Mouse (Mus musculus) embryonic facial prominence, embryonic 11.5 days (tissue): ENCODE data around the gene Ctnna2. TPM values are rescaled to one million over a fixed set of nuclear protein-coding genes. Genes with fewer than 3 reads are reported as not detected.

Experiments
- ATAC-seq: fragments of 200-750 bp; cut with Nextera tagmentation; replicated peaks from 2 replicates; pipeline ENCODE4 v1.8.0; 2017; ENCODE audit warnings: low read depth; ENCODE audit not compliant: insufficient number of reproducible peaks, low FRiP score, low TSS enrichment
- DNase-seq: peaks from one replicate; pipeline ENCODE4 v3.0.0-alpha.2; 2015; ENCODE audit warnings: low spot score
- H3K27ac ChIP-seq: fragments of 300-500 bp; sonication (generic); replicated peaks from 2 replicates; pipeline ENCODE4 v1.5.1; 2014; ENCODE audit warnings: mild to moderate bottlenecking, low read depth, low read length, control low read depth
- H3K27me3 ChIP-seq: fragments of 300-500 bp; sonication (generic); 2 replicates; pipeline ENCODE4 v1.6.1; 2014; ENCODE audit warnings: mild to moderate bottlenecking, low read length, moderate library complexity, mixed read lengths; ENCODE audit not compliant: control insufficient read depth, insufficient read depth
- H3K36me3 ChIP-seq: fragments of 300-500 bp; sonication (generic); replicated peaks from 2 replicates; pipeline ENCODE4 v1.6.1; 2014; ENCODE audit warnings: low read depth, mild to moderate bottlenecking, low read length, moderate library complexity, mixed read lengths; ENCODE audit not compliant: control insufficient read depth, insufficient read depth
- H3K4me1 ChIP-seq: fragments of 300-500 bp; sonication (generic); 2 replicates; pipeline ENCODE4 v1.6.1; 2014; ENCODE audit warnings: low read length, mixed read lengths; ENCODE audit not compliant: control insufficient read depth, insufficient read depth
- H3K4me2 ChIP-seq: fragments of 300-500 bp; sonication (generic); 2 replicates; pipeline ENCODE4 v1.6.1; 2014; ENCODE audit warnings: low read depth, mild to moderate bottlenecking, control low read depth, low read length, moderate library complexity
- H3K4me3 ChIP-seq: fragments of 300-500 bp; sonication (generic); 2 replicates; pipeline ENCODE4 v1.5.1; 2014; ENCODE audit warnings: low read depth, low read length, control low read depth
- H3K9ac ChIP-seq: fragments of 300-500 bp; sonication (generic); replicated peaks from 2 replicates; pipeline ENCODE4 v1.6.1; 2014; ENCODE audit warnings: mild to moderate bottlenecking, control low read depth, low read length
- H3K9me3 ChIP-seq: fragments of 300-500 bp; sonication (generic); replicated peaks from 2 replicates; pipeline ENCODE4 v1.6.1; 2016; ENCODE audit warnings: mild to moderate bottlenecking, low read length, inconsistent platforms, mixed read lengths; ENCODE audit not compliant: control insufficient read depth
- WGBS: fragments of 180-500 bp; shearing (Covaris S2); extraction: QIAGEN DNeasy Blood & Tissue Kit; methylation state at CpG from one replicate; pipeline ENCODE4 v1.1.7; 2014; 5-methylcytosine and 5-hydroxymethylcytosine counted together
- polyA plus RNA-seq: library from polyadenylated mRNA; unstranded; fragments of >200 nt; fragmentation: Nextera tagmentation; extraction: Ambion mirVana; gene quantifications from 2 replicates; pipeline ENCODE4 v1.2.1, GENCODE M21; 2014

The Ctnna2 gene
- polyA plus RNA-seq, 1 experiment from 2014 or later, result 13.7 TPM

DNA sequence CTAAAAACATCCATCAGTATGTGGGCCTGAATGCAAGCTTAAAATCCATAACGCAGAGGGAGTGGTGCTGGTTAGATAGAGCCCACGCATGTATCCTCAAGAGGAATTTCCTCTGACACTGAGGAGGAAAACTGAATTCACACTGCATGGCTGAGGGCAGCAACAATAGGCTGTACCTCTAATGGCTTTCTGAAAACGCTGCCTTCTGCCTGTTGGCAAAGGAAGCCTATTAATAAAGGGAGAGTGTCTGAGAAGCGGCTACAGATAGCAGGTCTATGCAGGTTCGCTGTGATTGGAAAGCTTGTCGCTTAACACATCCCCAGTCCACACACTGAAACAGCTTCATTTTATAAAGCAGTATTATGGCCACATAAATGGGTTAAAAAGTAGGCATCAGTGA, 688.1 kb downstream of the Ctnna2 start:
- H3K36me3 ChIP-seq, result no peaks in the 10 kb centered on the region
- no peaks in the 10 kb centered on the region for H3K4me1 ChIP-seq
- no peaks in the 10 kb centered on the region for H3K9me3 ChIP-seq
- no peaks in the 10 kb centered on the region for H3K27me3 ChIP-seq
- ATAC-seq (no peak), DNase-seq (no peak)
- no peak overlapping the region for H3K4me2 ChIP-seq
- no peak overlapping the region for H3K4me3 ChIP-seq
- no peak overlapping the region for H3K27ac ChIP-seq
- WGBS, result 80% methylated on average over 6 of the region's 6 CpGs
- no peak overlapping the region for H3K9ac ChIP-seq

- H3K27me3 ChIP-seq, result no peaks in the 10 kb centered on the region
- DNase-seq, result no peak
- H3K9me3 ChIP-seq, result no peaks in the 10 kb centered on the region
Measured at GRCm38 (mm10) chr6:77288402-77288801, 691.1 kb downstream of the Ctnna2 start.

DNA sequence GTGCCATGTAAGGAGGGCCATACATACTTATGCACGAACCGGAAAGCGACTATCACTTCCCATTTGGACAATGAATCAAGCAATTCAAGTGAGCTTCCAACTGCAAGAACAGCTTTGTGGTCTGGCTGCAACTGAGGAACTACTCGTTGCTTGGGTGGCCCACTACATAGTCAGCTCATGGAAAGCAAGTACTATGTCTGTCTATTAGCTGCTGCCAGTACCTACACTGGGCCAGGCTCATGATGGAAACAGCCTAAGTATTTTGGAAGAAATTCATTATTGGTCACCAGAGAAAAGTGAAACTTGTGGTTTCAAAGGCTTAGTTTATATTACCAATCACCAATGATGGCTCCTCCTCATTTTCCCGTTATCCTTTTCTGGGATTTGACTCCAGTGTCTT, 693.2 kb downstream of the Ctnna2 start:
- Histone ChIP-seq H3K27ac (no peak overlapping the region), H3K9ac (no peak overlapping the region), H3K4me1 (no peaks in the 10 kb centered on the region), H3K4me2 (no peak overlapping the region), H3K36me3 (no peaks in the 10 kb centered on the region), H3K27me3 (no peaks in the 10 kb centered on the region), H3K9me3 (no peaks in the 10 kb centered on the region), H3K4me3 (no peak overlapping the region)
- 88% methylated on average over 5 of the region's 5 CpGs for WGBS
- DNase-seq (no peak), ATAC-seq (no peak)

More at GRCm38 (mm10) chr6:77288402-77288801, 691.1 kb downstream of the Ctnna2 start:
- Histone ChIP-seq H3K27ac (no peak overlapping the region), H3K4me1 (no peaks in the 10 kb centered on the region), H3K4me2 (no peak overlapping the region), H3K9ac (no peak overlapping the region), H3K36me3 (no peaks in the 10 kb centered on the region), H3K4me3 (no peak overlapping the region)
- ATAC-seq, result no peak

DNA sequence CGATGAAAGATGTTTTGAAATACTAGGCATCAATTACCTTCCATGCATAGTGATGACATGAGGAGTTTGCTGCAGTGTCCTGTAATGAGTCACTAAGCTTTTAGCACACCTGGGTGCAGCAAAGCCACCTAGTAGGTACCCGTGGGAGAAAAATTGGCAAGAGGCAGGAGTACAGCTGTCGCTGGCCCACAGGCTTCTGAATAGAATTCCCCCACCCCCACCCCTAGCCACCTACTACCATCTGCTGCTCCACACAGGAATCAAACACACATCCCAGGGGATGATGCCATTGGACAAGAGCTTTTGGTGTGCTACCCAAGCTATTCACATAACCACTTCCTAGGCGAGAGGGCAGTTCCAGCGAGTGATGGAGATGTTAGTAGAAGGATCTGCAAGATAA, 700.7 kb downstream of the Ctnna2 start:
- H3K4me3 ChIP-seq, result no peak overlapping the region
- H3K9me3 ChIP-seq, result no peaks in the 10 kb centered on the region
- H3K4me2 ChIP-seq, result no peak overlapping the region
- H3K27me3 ChIP-seq, result no peaks in the 10 kb centered on the region
- DNase-seq (no peak), ATAC-seq (no peak)
- no peak overlapping the region for H3K27ac ChIP-seq
- no peaks in the 10 kb centered on the region for H3K4me1 ChIP-seq
- H3K36me3 ChIP-seq, result no peaks in the 10 kb centered on the region
- H3K9ac ChIP-seq, result no peak overlapping the region
- 86% methylated on average over 5 of the region's 5 CpGs for WGBS

DNA sequence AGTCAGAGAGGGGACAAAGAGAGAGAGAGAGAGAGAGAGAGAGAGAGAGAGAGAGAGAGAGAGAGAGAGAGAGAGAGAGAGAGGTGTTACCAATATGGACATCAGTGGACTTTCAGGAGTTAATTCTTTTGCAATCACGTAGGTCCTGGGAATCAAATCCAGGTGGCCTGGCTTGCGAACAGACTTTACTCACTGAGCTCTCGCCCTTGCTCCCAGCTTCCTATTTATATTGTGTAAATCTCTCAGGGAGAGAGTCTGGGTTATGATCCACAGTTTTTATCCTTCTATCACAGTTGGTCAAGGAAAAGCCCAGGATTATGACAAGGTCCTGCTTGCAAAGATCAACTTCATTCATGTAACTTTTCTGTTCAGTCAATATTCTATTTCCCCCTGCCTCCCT, 714.3 kb downstream of the Ctnna2 start:
- no peaks in the 10 kb centered on the region for H3K9me3 ChIP-seq
- H3K36me3 ChIP-seq, result no peaks in the 10 kb centered on the region
- H3K9ac ChIP-seq, result no peak overlapping the region
- no peak overlapping the region for H3K4me3 ChIP-seq
- ATAC-seq (no peak), DNase-seq (peak; percentile 62)
- no peak overlapping the region for H3K27ac ChIP-seq
- no peaks in the 10 kb centered on the region for H3K27me3 ChIP-seq
- no peak overlapping the region for H3K4me2 ChIP-seq
- no peaks in the 10 kb centered on the region for H3K4me1 ChIP-seq
- 23% methylated on average over 3 of the region's 3 CpGs for WGBS

GRCm38 (mm10) chr6:77257358-77258105, 722.0 kb downstream of the Ctnna2 start:
- DNase-seq (peak; percentile 12), ATAC-seq (no peak)
- Histone ChIP-seq H3K4me3 (no peak overlapping the region), H3K27me3 (no peaks in the 10 kb centered on the region), H3K36me3 (no peaks in the 10 kb centered on the region), H3K4me2 (no peak overlapping the region), H3K9me3 (no peaks in the 10 kb centered on the region), H3K9ac (no peak overlapping the region), H3K27ac (no peak overlapping the region), H3K4me1 (no peaks in the 10 kb centered on the region)
- WGBS, result 55% methylated on average over 7 of the region's 7 CpGs

DNA sequence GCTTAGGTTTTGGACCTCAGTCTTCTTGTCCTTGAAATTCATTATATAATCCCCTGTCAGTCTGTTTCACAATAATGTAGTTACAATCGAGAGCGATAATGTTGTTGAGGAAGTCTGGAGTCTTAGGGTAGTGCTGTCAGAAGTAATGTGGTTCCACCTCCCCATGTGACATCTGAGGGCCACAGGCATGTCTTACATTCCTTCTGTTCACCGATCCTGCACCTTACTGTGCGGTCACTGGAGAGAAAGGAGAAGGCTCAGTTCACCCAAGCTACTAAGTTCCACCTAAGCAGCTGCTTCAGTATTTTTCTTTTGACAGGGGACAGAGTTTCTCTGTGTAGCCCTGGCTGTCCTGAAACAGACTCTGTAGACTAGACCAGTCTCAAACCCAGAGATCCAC, 723.2 kb downstream of the Ctnna2 start:
- Histone ChIP-seq H3K9ac (no peak overlapping the region), H3K4me1 (no peaks in the 10 kb centered on the region), H3K4me2 (no peak overlapping the region), H3K9me3 (no peaks in the 10 kb centered on the region), H3K4me3 (no peak overlapping the region), H3K27me3 (no peaks in the 10 kb centered on the region), H3K27ac (no peak overlapping the region), H3K36me3 (no peaks in the 10 kb centered on the region)
- ATAC-seq (no peak), DNase-seq (no peak)
- 94% methylated on average over 4 of the region's 4 CpGs for WGBS

DNA sequence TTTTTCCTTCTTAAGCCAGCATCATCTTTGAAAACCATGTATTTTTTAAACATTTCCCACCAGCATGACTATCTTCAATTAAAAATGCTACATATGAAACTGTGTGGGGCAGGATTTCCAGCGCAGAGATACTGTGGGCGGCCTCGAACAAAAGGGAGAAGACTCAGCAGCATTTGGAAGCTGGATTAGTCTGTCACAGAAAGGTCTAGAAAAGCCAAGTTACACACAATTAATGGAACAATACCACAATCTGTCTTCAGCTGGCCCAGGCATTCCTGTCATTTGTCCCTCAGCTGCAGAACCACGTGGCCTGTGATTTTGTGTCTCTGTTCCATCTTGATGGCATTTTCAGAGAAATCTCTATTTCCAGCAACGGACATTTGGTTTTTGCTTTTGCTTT, 726.0 kb downstream of the Ctnna2 start:
- Histone ChIP-seq H3K9ac (no peak overlapping the region), H3K4me1 (no peaks in the 10 kb centered on the region), H3K9me3 (no peaks in the 10 kb centered on the region), H3K27ac (no peak overlapping the region), H3K4me2 (no peak overlapping the region), H3K27me3 (no peaks in the 10 kb centered on the region), H3K36me3 (no peaks in the 10 kb centered on the region), H3K4me3 (no peak overlapping the region)
- ATAC-seq (no peak), DNase-seq (no peak)
- WGBS, result 80% methylated on average over 5 of the region's 5 CpGs
